Mouse (Mus musculus): ENCODE data around the gene Birc7. TPM values are rescaled to one million over a fixed set of nuclear protein-coding genes. Genes with fewer than 3 reads are reported as not detected.

Birc7 gene
- polyA plus RNA-seq, 1 experiment, result not detected

DNA sequence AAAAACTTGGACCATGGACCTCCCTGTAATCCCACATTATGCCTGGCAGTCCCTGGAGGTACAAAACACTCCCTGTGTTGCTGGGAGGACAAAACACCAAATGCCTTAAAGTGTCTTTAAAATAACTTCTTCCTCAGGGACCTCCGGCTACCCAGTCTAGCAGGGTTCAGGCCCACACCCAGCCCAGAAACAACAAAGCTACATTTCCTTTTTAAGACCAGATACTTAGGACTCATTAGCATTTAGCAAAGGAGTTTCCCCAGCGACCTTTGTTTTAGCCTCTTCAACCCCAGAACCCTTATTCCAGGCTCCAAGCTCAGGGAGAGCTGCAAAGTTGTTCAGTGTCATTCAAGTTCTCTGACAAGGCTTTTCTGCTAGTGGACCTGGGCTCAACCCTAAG is 24.8 kb downstream of the Birc7 start:
- peaks cover 11% of the 10 kb centered on the region for H3K27me3 ChIP-seq (ENCODE audit: control insufficient read depth, insufficient read depth, low read length)
- 57% methylated on average over 2 of the region's 2 CpGs for WGBS

DNA sequence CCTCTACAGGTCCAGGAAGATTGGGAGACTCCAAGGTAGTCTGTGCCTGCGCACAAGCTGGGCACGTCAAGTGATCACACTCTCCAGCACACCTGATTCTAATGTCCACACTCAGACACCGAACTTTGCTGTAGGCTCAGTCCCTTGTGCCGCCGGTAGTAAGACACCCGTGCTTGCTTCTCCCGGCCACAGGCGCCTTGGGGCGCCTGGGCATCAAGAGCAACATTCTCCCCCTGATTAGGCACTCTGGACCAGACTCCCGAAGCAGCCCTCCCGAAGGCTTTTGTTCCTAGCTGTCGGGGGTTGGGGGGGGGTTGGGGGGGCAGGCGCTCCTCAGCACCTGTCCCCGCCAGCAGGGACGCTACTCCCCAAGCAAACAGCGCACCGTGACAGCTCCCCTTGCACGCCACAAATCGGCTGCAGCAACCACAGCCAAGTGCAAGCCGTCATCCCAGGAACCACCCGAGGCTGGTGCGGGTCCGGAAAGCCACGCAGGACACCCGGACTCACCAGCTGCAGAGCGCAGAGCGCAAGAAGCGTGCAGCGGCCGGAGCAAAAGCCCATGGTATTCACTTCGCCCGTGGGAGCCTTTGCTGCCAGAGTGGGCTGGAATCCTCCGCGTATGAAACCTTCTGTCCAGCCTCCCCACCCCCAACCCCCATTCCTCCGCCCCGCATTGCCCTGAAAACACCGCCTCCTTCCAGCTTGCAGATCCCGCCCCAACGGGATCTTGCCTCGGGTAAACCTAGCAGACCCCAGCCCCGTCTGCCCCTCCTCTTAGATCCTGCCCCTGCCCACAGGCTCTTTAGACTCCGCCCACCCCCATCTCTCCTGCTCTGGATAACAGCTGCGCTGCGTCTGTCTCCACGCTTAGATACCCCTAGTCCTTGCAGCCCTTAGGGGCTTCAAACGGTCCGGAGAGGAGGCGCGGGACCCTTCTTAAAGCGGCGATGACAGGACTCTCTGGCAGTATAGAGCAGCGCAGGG is 25.5 kb downstream of the Birc7 start, which contains the start of gene Nkain4:
Gene Nkain4 (minus strand): TSS at position 639 of the 987 bp plus-strand sequence.
- no peak for DNase-seq (ENCODE audit: low read depth in 1 of 2, low spot score in 2 of 2)
- TF ChIP-seq POLR2A (IDR thresholded peaks at IDR 0.05; ENCODE audit: low read depth, low read length) (no peak), CTCF (IDR thresholded peaks at IDR 0.05; ENCODE audit: extremely low read depth, insufficient read depth, insufficient read length, insufficient replicate concordance) (no peak)
- WGBS, result 4% methylated on average over 52 of the region's 52 CpGs
- Histone ChIP-seq H3K27ac (ENCODE audit: insufficient read depth, low read length) (no peak within 1 kb of the TSS), H3K36me3 (ENCODE audit: control insufficient read depth, insufficient read depth, low read length) (no peaks in the 10 kb centered on the region), H3K27me3 (ENCODE audit: control insufficient read depth, insufficient read depth, low read length) (peaks cover 11% of the 10 kb centered on the region), H3K4me1 (ENCODE audit: control insufficient read depth, insufficient read depth, insufficient read length) (peaks cover 2% of the 10 kb centered on the region; the same call in 1 of the 2 replicates), H3K4me3 (ENCODE audit: extremely low read depth, insufficient read depth, insufficient read length) (peak within 1 kb of the TSS; percentile 25; the same call in 1 of the 2 replicates)

More for the DNA sequence above, 24.8 kb downstream of the Birc7 start:
- no peak for TF ChIP-seq CTCF (IDR thresholded peaks at IDR 0.05; ENCODE audit: extremely low read depth, insufficient read depth, insufficient read length, insufficient replicate concordance)
- TF ChIP-seq POLR2A (IDR thresholded peaks at IDR 0.05; ENCODE audit: low read depth, low read length), result no peak
- no peak for DNase-seq (ENCODE audit: low read depth in 1 of 2, low spot score in 2 of 2)
- Histone ChIP-seq H3K4me3 (ENCODE audit: extremely low read depth, insufficient read depth, insufficient read length) (no peak overlapping the region), H3K27ac (ENCODE audit: insufficient read depth, low read length) (no peak overlapping the region), H3K36me3 (ENCODE audit: control insufficient read depth, insufficient read depth, low read length) (no peaks in the 10 kb centered on the region), H3K4me1 (ENCODE audit: control insufficient read depth, insufficient read depth, insufficient read length) (peaks cover 2% of the 10 kb centered on the region; the same call in 1 of the 2 replicates)

DNA sequence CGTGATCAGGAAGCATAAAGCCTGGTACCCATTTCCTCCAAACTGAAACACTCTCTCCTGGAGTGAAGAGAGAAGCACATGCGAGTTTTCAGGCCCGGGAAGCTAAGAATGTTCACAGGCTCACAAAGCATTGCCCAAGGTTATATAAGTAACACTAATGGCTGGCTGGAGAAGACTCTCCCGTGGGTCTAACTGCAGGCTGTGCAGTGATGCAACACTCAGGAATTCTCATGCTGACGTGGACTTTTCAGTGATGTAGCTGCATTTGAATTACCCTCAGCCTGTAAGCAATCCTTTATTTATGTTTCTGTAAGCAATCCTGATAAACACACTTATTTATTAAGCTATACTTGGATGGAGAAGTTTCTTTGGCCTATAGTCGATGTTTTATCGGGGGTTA is 30.8 kb downstream of the Birc7 start:
- Histone ChIP-seq H3K36me3 (ENCODE audit: control insufficient read depth, insufficient read depth, low read length) (no peaks in the 10 kb centered on the region), H3K27ac (ENCODE audit: insufficient read depth, low read length) (no peak overlapping the region), H3K27me3 (ENCODE audit: control insufficient read depth, insufficient read depth, low read length) (peaks cover 4% of the 10 kb centered on the region; the same call in 1 of the 2 replicates), H3K4me3 (ENCODE audit: extremely low read depth, insufficient read depth, insufficient read length) (no peak overlapping the region), H3K4me1 (ENCODE audit: control insufficient read depth, insufficient read depth, insufficient read length) (no peaks in the 10 kb centered on the region)
- TF ChIP-seq POLR2A (IDR thresholded peaks at IDR 0.05; ENCODE audit: low read depth, low read length), result no peak
- TF ChIP-seq CTCF (IDR thresholded peaks at IDR 0.05; ENCODE audit: extremely low read depth, insufficient read depth, insufficient read length, insufficient replicate concordance), result no peak
- WGBS, result 58% methylated on average over 7 of the region's 7 CpGs
- DNase-seq (ENCODE audit: low read depth in 1 of 2, low spot score in 2 of 2), result no peak

DNA sequence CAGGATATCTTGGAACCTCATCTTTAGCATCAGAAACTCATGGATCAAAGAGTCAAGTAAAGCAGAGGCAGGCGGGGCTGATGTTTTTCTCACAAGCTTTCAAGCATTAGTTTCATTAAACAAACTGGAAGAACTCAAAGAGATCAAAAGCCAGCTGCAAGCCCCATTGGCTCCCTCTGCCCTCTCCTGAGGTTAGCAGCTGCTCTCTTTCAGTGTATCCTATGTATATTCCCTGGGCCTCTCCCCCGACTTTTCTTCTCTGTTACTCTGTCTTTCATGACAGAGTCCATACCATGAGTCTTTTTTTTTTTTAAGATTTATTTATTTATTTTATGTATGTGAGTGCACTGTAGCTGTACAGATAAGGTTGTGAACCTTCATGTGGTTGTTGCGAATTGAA is 31.4 kb downstream of the Birc7 start:
- Histone ChIP-seq H3K27me3 (ENCODE audit: control insufficient read depth, insufficient read depth, low read length) (peaks cover 2% of the 10 kb centered on the region; the same call in 1 of the 2 replicates), H3K27ac (ENCODE audit: insufficient read depth, low read length) (no peak overlapping the region), H3K4me3 (ENCODE audit: extremely low read depth, insufficient read depth, insufficient read length) (no peak overlapping the region), H3K36me3 (ENCODE audit: control insufficient read depth, insufficient read depth, low read length) (no peaks in the 10 kb centered on the region), H3K4me1 (ENCODE audit: control insufficient read depth, insufficient read depth, insufficient read length) (no peaks in the 10 kb centered on the region)
- TF ChIP-seq CTCF (IDR thresholded peaks at IDR 0.05; ENCODE audit: extremely low read depth, insufficient read depth, insufficient read length, insufficient replicate concordance), result no peak
- no peak for TF ChIP-seq POLR2A (IDR thresholded peaks at IDR 0.05; ENCODE audit: low read depth, low read length)
- WGBS, result 79% methylated on average over 3 of the region's 3 CpGs
- no peak for DNase-seq (ENCODE audit: low read depth in 1 of 2, low spot score in 2 of 2)

DNA sequence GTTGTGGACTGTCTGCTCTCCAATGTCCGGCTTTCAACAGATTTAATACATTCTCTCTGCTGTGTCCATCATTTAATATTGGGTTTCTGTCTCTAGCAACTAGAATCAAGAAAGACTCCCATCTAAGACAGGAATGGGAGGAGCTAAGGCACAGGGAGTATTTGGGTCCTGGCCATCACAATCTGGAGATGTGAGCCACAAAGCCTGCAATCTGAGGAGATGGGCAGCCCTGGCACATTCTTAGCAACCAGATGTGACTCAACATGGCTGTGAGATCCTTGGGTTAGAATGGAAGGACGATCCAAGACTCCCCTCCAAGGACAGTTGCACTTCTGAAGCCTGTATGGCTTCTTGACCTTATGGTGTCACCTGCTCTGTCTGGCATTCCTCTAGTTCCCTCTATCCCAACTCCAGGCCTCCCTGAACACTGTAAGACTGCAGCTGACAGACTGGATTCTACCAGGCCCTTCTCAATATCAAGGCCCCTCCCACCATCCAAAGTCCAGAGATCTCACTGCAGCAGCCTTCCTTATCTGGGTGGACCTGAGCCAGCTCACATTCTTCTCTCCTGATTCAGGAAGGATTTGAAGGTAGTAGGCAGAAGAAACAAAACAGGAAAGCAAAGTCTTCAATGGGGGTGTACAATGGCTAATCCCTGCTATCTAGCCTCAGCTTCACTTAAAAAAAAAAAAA is 33.9 kb downstream of the Birc7 start:
- Histone ChIP-seq H3K27me3 (ENCODE audit: control insufficient read depth, insufficient read depth, low read length) (no peaks in the 10 kb centered on the region), H3K4me1 (ENCODE audit: control insufficient read depth, insufficient read depth, insufficient read length) (peaks cover 6% of the 10 kb centered on the region; the same call in 1 of the 2 replicates), H3K36me3 (ENCODE audit: control insufficient read depth, insufficient read depth, low read length) (no peaks in the 10 kb centered on the region), H3K4me3 (ENCODE audit: extremely low read depth, insufficient read depth, insufficient read length) (no peak overlapping the region), H3K27ac (ENCODE audit: insufficient read depth, low read length) (no peak overlapping the region)
- 87% methylated on average over 2 of the region's 2 CpGs for WGBS
- no peak for DNase-seq (ENCODE audit: low read depth in 1 of 2, low spot score in 2 of 2)
- TF ChIP-seq POLR2A (IDR thresholded peaks at IDR 0.05; ENCODE audit: low read depth, low read length) (no peak), CTCF (IDR thresholded peaks at IDR 0.05; ENCODE audit: extremely low read depth, insufficient read depth, insufficient read length, insufficient replicate concordance) (no peak)

DNA sequence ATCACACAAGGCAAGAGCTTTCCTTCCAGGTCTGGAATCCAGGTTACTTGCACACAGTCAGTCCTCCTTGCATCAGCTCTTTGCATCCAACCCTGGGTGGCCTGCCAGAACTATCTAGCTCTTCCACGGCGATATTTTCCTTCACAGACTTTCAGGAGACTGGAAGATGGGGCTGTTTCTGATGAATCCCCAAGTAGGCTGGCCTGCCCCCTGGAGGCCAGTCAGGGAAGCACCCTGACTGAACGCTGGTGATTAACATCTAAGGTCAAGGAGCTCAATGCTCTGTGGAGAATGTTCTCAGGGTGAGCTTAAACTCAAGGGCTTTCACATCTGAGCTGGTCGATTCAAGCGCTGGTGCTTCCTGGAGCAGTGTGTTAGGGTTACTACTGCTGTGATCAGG is 35.1 kb downstream of the Birc7 start:
- WGBS, result 4% methylated on average over 5 of the region's 5 CpGs
- H3K27me3 ChIP-seq (ENCODE audit: control insufficient read depth, insufficient read depth, low read length), result no peaks in the 10 kb centered on the region
- no peak overlapping the region for H3K4me3 ChIP-seq (ENCODE audit: extremely low read depth, insufficient read depth, insufficient read length)
- H3K4me1 ChIP-seq (ENCODE audit: control insufficient read depth, insufficient read depth, insufficient read length), result peaks cover 9% of the 10 kb centered on the region; the same call in 1 of the 2 replicates
- DNase-seq (ENCODE audit: low read depth in 1 of 2, low spot score in 2 of 2), result peak; percentile 23 to 57
- H3K36me3 ChIP-seq (ENCODE audit: control insufficient read depth, insufficient read depth, low read length), result 0 out of 2 replicates have a peak, but pooled peaks cover under 1% of the 10 kb centered on the region
- TF ChIP-seq POLR2A (IDR thresholded peaks at IDR 0.05; ENCODE audit: low read depth, low read length), result no peak
- peak; percentile 87; the same call in 1 of the 2 replicates for TF ChIP-seq CTCF (IDR thresholded peaks at IDR 0.05; ENCODE audit: extremely low read depth, insufficient read depth, insufficient read length, insufficient replicate concordance)
- no peak overlapping the region for H3K27ac ChIP-seq (ENCODE audit: insufficient read depth, low read length)
